Mouse (Mus musculus): ENCODE data around the gene Frs3. TPM values are rescaled to one million over a fixed set of nuclear protein-coding genes. Genes with fewer than 3 reads are reported as not detected.
A peak's percentile ranks its signal among the peaks of the same experiment; 100 is the strongest.

The Frs3 gene
- polyA plus RNA-seq, 1 experiment from 2014 or later = 4.6 TPM

DNA sequence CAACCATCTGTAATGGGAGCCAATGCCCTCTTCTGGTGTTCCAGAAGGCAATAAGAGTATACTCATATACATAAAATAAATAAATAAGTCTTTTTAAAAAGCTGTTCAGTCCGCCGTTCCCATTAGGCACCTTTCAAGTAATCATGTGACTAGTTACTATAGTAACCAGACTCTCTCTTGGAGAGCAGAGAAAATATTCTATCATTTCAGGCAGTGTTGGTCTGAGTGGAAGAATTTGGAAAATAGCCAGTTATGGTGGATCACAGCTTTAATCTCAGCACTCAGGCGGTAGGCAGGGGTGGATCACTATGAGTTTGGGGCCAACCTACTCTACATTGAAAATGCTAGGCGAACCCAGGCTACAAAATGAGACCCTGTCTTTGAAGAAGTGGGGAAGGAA is 19.7 kb upstream of the Frs3 start:
- WGBS = 77% methylated on average over 4 of the region's 4 CpGs
- no peak overlapping the region for H3K27ac ChIP-seq (ENCODE audit: poor library complexity, severe bottlenecking)
- H3K36me3 ChIP-seq = no peaks in the 10 kb centered on the region
- no peak overlapping the region for H3K4me3 ChIP-seq
- peaks cover 19% of the 10 kb centered on the region for H3K27me3 ChIP-seq (replicated peaks)
- no peak overlapping the region for H3K4me2 ChIP-seq
- no peak for ATAC-seq (ENCODE audit: insufficient number of reproducible peaks, low FRiP score)
- peaks cover 17% of the 10 kb centered on the region for H3K4me1 ChIP-seq (replicated peaks)
- no peak overlapping the region for H3K9ac ChIP-seq
- no peaks in the 10 kb centered on the region for H3K9me3 ChIP-seq (replicated peaks)

DNA sequence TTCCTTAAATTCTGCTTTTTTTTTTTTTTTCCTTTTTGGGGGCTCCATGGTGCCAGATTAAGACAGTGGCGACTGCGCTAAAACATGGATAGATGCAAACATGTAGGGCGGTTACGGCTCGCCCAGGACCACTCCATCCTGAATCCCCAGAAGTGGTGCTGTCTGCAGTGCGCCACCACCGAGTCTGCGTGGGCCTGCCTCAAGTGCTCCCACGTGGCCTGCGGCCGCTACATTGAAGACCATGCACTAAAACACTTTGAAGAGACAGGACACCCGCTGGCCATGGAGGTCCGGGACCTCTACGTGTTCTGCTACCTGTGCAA is 16.9 kb upstream of the Frs3 start:
- H3K27ac ChIP-seq (ENCODE audit: poor library complexity, severe bottlenecking) = no peak overlapping the region
- H3K4me1 ChIP-seq (replicated peaks) = peaks cover 13% of the 10 kb centered on the region
- peak; percentile 10; the same call in 1 of the 2 replicates for ATAC-seq (ENCODE audit: insufficient number of reproducible peaks, low FRiP score)
- H3K27me3 ChIP-seq (replicated peaks) = peaks cover 19% of the 10 kb centered on the region
- peaks cover 13% of the 10 kb centered on the region; the same call in 1 of the 2 replicates for H3K36me3 ChIP-seq
- 15% methylated on average over 14 of the region's 14 CpGs for WGBS
- peak overlapping the region; percentile 55 for H3K4me3 ChIP-seq
- H3K4me2 ChIP-seq = peak overlapping the region; percentile 96
- peak overlapping the region; percentile 79 for H3K9ac ChIP-seq
- no peaks in the 10 kb centered on the region for H3K9me3 ChIP-seq (replicated peaks)

DNA sequence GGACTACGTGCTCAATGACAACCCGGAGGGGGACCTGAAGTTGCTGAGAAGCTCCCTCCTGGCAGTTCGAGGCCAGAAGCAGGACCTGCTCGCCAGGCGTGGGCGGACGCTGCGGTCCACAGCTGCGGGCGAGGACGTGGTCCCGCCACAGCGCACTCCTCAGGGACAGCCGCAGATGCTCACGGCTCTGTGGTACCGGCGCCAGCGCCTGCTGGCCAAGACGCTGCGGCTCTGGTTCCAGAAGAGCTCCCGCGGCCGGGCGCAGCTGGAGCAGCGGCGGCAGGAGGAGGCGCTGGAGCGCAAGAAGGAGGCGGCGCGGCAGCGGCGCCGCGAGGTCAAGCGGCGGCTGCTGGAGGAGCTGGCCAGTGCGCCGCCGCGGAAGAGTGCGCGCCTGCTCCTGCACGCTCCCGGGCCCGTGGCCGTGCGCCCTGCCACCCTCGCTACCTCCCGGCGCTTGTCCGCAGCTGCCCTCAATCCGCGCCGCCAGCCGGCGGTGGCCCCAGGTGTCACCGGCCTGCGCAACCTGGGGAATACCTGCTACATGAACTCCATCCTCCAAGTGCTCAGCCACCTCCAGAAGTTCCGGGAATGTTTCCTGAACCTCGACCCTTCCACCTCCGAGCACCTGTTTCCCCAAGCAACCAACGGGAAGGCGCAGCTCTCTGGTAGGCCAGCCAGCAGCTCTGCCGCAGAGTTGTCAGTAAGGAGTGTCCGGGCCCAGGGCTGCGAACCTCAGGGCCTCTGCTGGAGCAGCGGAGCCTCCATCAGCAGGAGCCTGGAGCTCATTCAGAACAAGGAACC is 16.3 kb upstream of the Frs3 start:
- WGBS = 6% methylated on average over 60 of the region's 68 CpGs

DNA sequence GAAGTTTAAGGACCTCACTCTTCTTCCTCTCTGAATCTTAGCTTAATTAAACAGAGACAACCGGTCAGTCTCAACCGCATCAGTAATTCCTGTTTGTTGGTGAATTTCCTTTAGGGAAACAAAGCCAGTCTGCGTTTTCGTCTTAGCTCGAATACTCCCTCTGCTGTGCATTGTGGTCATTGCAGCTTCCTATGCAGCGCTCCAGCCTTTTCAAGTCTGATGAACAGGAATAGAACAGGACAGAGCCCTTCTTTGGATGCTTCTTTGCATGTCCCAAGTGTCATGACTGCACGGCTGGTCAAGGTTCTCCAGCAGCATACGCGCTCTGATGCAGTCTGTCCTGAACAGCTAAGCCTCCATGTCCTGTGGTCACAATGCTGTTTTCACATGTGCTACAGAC is 12.2 kb upstream of the Frs3 start:
- H3K4me3 ChIP-seq = no peak overlapping the region
- H3K36me3 ChIP-seq = peaks cover 51% of the 10 kb centered on the region
- ATAC-seq (ENCODE audit: insufficient number of reproducible peaks, low FRiP score) = no peak
- H3K4me1 ChIP-seq (replicated peaks) = peaks cover 13% of the 10 kb centered on the region
- H3K9ac ChIP-seq = no peak overlapping the region
- 22% methylated on average over 9 of the region's 9 CpGs for whole genome bisulfite sequencing
- H3K27me3 ChIP-seq (replicated peaks) = peaks cover 10% of the 10 kb centered on the region
- no peak overlapping the region for H3K27ac ChIP-seq (ENCODE audit: poor library complexity, severe bottlenecking)
- no peaks in the 10 kb centered on the region for H3K9me3 ChIP-seq (replicated peaks)
- H3K4me2 ChIP-seq = no peak overlapping the region

More for the DNA sequence above, 16.3 kb upstream of the Frs3 start:
- no peak overlapping the region for H3K27ac ChIP-seq (ENCODE audit: poor library complexity, severe bottlenecking)
- H3K9me3 ChIP-seq (replicated peaks) = no peaks in the 10 kb centered on the region
- peak overlapping the region; percentile 79 for H3K9ac ChIP-seq
- H3K4me1 ChIP-seq (replicated peaks) = peaks cover 13% of the 10 kb centered on the region
- peaks cover 16% of the 10 kb centered on the region; the same call in 1 of the 2 replicates for H3K36me3 ChIP-seq
- H3K4me3 ChIP-seq = peak overlapping the region; percentile 55
- peak overlapping the region; percentile 96 for H3K4me2 ChIP-seq
- peaks cover 19% of the 10 kb centered on the region for H3K27me3 ChIP-seq (replicated peaks)
- ATAC-seq (ENCODE audit: insufficient number of reproducible peaks, low FRiP score) = peak; percentile 71

DNA sequence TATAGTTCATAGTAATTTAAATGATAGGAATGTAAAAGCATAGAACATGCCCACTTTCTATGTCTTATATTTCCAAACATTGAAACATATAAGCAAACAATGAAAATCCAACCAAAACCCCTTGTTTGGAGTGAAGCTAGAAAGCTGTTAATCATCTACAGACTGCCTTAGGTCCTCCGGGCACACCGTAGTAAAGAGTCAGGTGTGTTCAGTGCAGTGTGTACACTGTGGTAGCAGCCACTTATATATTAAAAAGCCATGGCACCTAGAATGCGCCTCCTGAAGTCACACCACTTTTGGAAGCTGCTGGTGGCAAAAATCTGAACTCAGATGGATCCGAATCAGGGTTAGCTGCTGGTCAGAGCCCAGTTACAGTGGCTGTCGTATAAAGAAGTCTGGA is 10.6 kb upstream of the Frs3 start:
- 85% methylated on average over 5 of the region's 5 CpGs for WGBS
- Histone ChIP-seq H3K4me3 (no peak overlapping the region), H3K9ac (no peak overlapping the region), H3K4me1 (replicated peaks) (peaks cover under 1% of the 10 kb centered on the region; the same call in 1 of the 2 replicates), H3K27me3 (replicated peaks) (peaks cover 2% of the 10 kb centered on the region), H3K36me3 (peaks cover 66% of the 10 kb centered on the region), H3K9me3 (replicated peaks) (no peaks in the 10 kb centered on the region), H3K27ac (ENCODE audit: poor library complexity, severe bottlenecking) (no peak overlapping the region), H3K4me2 (no peak overlapping the region)
- ATAC-seq (ENCODE audit: insufficient number of reproducible peaks, low FRiP score) = no peak

DNA sequence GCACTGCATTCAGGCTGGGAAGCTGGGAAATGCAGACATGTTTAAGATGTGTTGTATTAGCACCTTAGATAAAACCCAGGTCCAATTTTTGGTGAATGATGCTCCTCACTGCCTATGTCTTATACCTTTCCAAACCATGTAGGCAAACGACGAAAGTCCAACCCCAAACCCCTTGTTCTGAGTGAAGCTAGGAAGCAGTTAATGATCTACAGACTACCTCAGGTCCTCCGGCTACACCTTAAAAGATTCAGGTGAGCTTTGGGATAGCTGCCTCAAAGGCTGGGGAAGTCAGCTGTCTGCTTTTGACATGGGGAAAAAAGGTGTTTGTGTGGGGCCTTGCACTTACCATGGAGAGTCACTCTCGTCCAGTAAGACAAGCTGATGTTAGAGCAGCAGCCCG is 10.1 kb upstream of the Frs3 start:
- H3K4me3 ChIP-seq = no peak overlapping the region
- no peak for ATAC-seq (ENCODE audit: insufficient number of reproducible peaks, low FRiP score)
- no peaks in the 10 kb centered on the region for H3K4me1 ChIP-seq (replicated peaks)
- peaks cover 70% of the 10 kb centered on the region for H3K36me3 ChIP-seq
- no peak overlapping the region for H3K27ac ChIP-seq (ENCODE audit: poor library complexity, severe bottlenecking)
- H3K9me3 ChIP-seq (replicated peaks) = no peaks in the 10 kb centered on the region
- 81% methylated on average over 5 of the region's 5 CpGs for WGBS
- no peak overlapping the region for H3K9ac ChIP-seq
- H3K27me3 ChIP-seq (replicated peaks) = no peaks in the 10 kb centered on the region
- H3K4me2 ChIP-seq = no peak overlapping the region

DNA sequence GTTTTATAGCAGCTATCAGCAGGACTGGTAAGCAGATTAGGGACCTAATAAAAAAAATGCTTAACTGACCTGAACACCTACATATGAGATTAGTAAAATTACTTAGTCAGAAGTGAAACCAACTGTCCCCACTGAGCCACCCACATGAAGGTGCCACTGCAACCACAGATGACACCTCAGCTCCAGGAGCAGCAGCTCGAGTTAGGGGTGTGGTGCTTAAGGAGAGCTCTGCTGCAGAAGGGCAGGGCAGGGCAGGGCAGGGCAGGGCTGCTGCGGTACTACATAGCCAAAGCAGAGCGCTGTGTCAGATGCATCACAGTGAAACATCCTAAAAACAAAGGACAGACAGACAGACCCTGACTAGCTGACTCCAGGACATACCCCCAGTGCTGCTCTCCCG is 6.0 kb upstream of the Frs3 start:
- ATAC-seq (ENCODE audit: insufficient number of reproducible peaks, low FRiP score) = no peak
- Histone ChIP-seq H3K27ac (ENCODE audit: poor library complexity, severe bottlenecking) (no peak overlapping the region), H3K27me3 (replicated peaks) (no peaks in the 10 kb centered on the region), H3K4me3 (no peak overlapping the region), H3K4me1 (replicated peaks) (peaks cover 8% of the 10 kb centered on the region), H3K36me3 (peaks cover 73% of the 10 kb centered on the region), H3K9ac (no peak overlapping the region), H3K9me3 (replicated peaks) (no peaks in the 10 kb centered on the region), H3K4me2 (no peak overlapping the region)
- WGBS = 73% methylated on average over 4 of the region's 4 CpGs

DNA sequence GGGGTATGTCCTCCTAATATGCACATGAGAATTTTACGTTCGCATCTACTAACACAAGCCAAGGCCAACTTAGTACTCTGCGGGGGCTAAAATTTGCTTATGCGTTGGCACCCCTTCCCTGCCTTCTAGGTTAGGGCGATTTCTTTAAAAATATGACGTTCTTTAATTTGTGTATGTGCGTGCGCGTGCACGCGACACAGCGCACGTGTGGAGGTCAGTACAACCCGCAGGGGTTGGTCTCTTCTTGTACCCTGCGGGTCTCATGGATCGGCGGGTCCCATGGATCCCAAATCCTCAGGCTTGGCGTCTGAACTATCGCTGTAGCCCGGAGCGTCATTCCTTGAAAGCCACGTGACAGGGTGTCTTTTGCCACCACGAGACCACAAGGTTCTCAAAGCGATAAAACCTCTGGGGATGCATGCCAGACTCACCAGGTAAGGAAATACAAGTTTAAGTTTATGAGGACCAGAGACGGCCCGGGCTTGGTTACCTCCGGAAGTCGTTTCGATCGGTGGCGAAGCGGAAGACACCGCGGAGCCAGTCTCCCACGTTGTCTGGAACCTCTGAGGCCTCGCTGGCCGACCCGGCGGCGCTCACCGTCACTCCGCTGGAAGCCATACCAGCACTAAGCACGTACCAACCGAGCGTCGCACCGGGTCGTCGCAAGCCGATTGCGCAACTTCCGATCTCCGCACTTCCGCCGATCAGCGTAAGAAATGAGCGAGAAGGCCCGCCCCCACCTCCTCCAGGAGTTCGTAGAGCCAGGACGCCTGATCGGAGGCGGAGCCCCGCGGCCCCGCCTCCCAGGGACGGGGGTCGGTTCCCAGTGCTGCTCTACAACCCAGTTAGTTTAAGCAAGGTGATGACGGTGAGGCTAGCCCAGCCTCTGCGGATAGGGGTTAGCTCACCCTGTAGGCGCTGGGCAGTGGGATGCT is 1.2 kb upstream of the Frs3 start:
- Histone ChIP-seq H3K27ac (ENCODE audit: poor library complexity, severe bottlenecking) (peak overlapping the region; percentile 68), H3K4me1 (replicated peaks) (peaks cover 11% of the 10 kb centered on the region), H3K9ac (peak overlapping the region; percentile 80), H3K4me3 (peak overlapping the region; percentile 71), H3K9me3 (replicated peaks) (no peaks in the 10 kb centered on the region), H3K36me3 (peaks cover 32% of the 10 kb centered on the region), H3K27me3 (replicated peaks) (peaks cover 19% of the 10 kb centered on the region; the same call in 1 of the 2 replicates), H3K4me2 (peak overlapping the region; percentile 98)
- peak; percentile 84 for ATAC-seq (ENCODE audit: insufficient number of reproducible peaks, low FRiP score)
- WGBS = under 1% methylated on average over 70 of the region's 70 CpGs

DNA sequence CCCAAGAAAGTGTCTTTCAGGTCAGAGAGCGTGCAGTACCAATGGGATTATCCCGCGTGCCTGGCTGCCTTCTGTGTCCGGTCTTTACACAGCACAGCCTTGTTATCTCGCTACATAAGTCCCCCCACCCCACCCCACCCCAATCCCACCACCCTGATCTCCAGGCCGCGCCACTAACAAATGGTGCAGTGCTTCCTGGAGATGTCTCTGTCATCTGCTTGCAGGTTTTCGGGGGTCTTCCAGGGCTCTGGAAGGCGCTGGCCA is 554 bp upstream of the Frs3 start, which contains the start of gene Tomm6:
TSS of gene Tomm6 (minus strand) at position 43 of the 264 bp plus-strand sequence.
- 2% methylated on average over 9 of the region's 9 CpGs for WGBS
- Histone ChIP-seq H3K4me2 (peak within 1 kb of the TSS; percentile 98), H3K36me3 (peaks cover 26% of the 10 kb centered on the region), H3K27ac (ENCODE audit: poor library complexity, severe bottlenecking) (peak within 1 kb of the TSS; percentile 68), H3K27me3 (replicated peaks) (peaks cover 24% of the 10 kb centered on the region; the same call in 1 of the 2 replicates), H3K4me3 (peak within 1 kb of the TSS; percentile 71), H3K9me3 (replicated peaks) (no peaks in the 10 kb centered on the region), H3K9ac (peak within 1 kb of the TSS; percentile 80), H3K4me1 (replicated peaks) (peaks cover 11% of the 10 kb centered on the region)
- no peak for ATAC-seq (ENCODE audit: insufficient number of reproducible peaks, low FRiP score)

DNA sequence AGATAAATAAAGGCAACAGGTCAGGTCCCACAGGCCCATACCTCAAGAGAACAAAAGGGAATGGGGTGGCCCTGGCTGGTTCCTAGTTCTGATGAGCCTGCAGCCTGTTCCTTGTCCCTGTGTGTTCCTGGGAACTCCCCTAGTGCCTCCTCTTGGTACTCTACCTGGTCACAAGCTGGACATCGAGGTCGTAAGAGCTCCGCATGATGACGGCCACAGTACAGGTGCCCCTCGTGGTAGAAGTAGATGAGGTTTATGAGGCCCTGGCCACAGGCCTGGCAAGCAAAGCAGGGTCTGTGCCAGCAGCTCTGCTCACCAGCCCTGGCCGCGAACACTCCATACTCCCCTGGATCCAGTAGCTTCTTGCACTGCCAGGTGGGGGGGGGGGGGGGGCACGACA is 1.1 kb downstream of the Frs3 start:
- H3K4me1 ChIP-seq (replicated peaks) = peaks cover 20% of the 10 kb centered on the region
- peak overlapping the region; percentile 71; the same call in 1 of the 2 replicates for H3K4me3 ChIP-seq

DNA sequence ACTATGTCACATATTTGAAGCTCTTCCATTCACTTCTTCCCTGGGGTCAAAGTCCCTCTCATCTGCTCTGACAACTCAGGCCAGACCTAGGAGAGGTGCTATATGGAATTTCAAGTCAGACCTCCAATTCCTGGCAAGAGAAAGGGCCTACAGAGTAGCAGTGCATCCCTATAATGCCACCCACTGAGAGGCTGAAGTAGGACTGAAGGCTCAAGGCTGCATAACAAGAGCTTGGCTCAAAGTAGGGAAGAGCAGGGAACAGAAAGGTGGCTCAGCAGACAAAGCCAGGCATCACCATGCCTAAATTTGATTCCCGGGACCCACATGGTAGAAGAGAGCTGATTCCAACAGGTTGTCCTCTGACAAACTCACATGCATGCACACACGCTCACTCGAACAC is 2.8 kb downstream of the Frs3 start:
- no peak overlapping the region for H3K9ac ChIP-seq
- no peak overlapping the region for H3K4me3 ChIP-seq
- H3K9me3 ChIP-seq (replicated peaks) = no peaks in the 10 kb centered on the region
- no peak overlapping the region for H3K27ac ChIP-seq (ENCODE audit: poor library complexity, severe bottlenecking)
- H3K4me2 ChIP-seq = no peak overlapping the region
- peaks cover 29% of the 10 kb centered on the region; the same call in 1 of the 2 replicates for H3K27me3 ChIP-seq (replicated peaks)
- H3K4me1 ChIP-seq (replicated peaks) = peaks cover 24% of the 10 kb centered on the region
- ATAC-seq (ENCODE audit: insufficient number of reproducible peaks, low FRiP score) = no peak
- WGBS = 89% methylated on average over 3 of the region's 3 CpGs
- no peaks in the 10 kb centered on the region; the same call in 1 of the 2 replicates for H3K36me3 ChIP-seq

More for the DNA sequence above, 1.1 kb downstream of the Frs3 start:
- 0 out of 2 replicates have a peak overlapping the region, but pooled peaks have one; percentile 98 for H3K4me2 ChIP-seq
- ATAC-seq (ENCODE audit: insufficient number of reproducible peaks, low FRiP score) = no peak
- 64% methylated on average over 6 of the region's 8 CpGs for WGBS
- peaks cover 29% of the 10 kb centered on the region; the same call in 1 of the 2 replicates for H3K27me3 ChIP-seq (replicated peaks)
- H3K27ac ChIP-seq (ENCODE audit: poor library complexity, severe bottlenecking) = no peak overlapping the region
- H3K9me3 ChIP-seq (replicated peaks) = no peaks in the 10 kb centered on the region
- H3K36me3 ChIP-seq = peaks cover 13% of the 10 kb centered on the region
- no peak overlapping the region for H3K9ac ChIP-seq
